Mouse (Mus musculus) G1E (cell line): ENCODE measurements around the gene Slc22a14.

Experiments used
- CTCF ChIP-seq: IDR thresholded peaks from 2 replicates; pipeline ENCODE4 v1.5.1; 2012; ENCODE audit warnings: low read depth, low read length, inconsistent platforms, mixed read lengths
- TAL1 ChIP-seq: conservative IDR thresholded peaks from 2 replicates; pipeline ENCODE4 v1.6.1; 2012; ENCODE audit warnings: low read depth, low read length, inconsistent platforms, mixed read lengths

DNA sequence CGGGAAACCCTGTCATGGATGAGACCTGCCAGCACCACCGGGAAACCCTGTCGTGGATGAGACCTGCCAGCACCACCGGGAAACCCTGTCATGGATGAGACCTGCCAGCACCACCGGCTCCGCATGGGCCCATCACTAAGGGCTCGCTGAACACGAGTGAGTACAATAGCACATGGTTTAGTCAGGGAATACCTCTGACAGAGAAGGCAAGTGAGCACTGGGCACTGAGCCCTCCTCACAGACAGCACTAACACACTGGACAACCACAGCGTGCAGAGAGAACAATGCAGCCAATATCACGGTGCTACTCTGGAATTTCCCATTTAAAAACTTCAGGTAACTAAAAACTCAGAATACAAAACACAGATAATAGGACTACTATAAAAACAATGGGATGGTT lies 52.3 kb downstream of the Slc22a14 start:
- TF ChIP-seq CTCF, result no peak
- TF ChIP-seq TAL1, result no peak
